Mouse (Mus musculus) testis, postnatal 14 days (tissue): ENCODE results near the gene Cux1.
A peak's percentile ranks its signal among the peaks of the same experiment; 100 is the strongest.

Experiments used
- DNase-seq: peaks from one replicate; pipeline ENCODE4 v3.0.0; 2021; ENCODE audit warnings: low spot score

Gene Cux1

DNA sequence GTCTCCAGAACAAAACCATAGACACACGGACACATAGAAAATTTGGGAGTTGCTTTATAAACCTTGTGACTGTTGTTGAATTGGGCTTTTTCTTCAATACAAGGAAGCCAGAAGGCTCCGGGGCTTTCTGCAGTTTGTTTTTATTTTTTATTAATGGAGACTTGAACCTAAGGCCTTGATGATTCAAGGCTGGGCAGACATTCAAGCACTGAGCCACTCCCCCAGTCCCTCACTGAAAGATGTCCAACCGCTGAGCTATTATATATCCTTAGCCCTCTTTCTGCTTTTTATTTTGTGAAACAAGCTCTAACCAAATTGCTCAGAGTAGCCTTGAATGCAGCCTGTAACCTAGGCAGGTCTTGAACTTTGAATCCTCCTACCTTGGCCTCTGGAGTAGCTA, 195.0 kb downstream of the Cux1 start:
- no peak for DNase-seq

DNA sequence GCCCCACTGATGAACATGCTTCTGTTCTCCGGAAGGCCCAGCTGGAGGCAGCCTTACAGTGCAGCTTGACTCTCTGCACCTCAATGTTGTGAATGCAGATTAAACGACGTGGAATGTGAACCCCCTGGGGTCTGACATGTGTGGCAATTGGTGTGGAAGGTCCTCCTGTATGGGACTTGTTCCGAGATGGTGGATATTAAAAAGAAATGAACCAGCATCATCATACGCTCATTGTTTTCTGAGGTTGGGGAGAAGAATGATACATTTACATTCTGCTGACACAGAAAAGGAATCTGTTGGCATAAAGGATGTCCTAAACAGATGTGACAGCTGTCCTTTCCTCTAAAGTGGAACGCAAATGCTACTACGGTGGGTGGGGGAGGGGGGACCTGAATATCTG, 203.9 kb downstream of the Cux1 start:
- DNase-seq: no peak

- no peak for DNase-seq
These were observed 204.6 kb downstream of the Cux1 start for GRCm38 (mm10) chr5:136362473-136363230.

DNA sequence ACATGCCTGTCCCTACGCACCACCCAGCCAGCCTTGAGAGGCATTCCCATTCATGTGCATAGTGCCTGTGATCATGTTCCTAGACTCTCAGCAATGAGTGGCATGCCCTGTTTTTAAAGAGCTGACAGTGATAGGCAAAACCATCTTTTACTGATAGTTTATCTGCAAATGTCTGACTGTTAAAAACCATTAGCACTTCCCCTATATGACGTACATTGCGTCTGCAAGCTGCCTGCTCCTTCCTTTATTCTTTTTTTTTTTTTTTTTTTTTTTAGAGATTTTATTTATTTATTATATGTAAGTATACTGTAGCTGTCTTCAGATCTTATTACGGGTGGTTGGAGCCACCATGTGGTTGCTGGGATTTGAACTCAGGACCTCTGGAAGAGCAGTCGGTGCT, 205.3 kb downstream of the Cux1 start:
- no peak for DNase-seq

DNA sequence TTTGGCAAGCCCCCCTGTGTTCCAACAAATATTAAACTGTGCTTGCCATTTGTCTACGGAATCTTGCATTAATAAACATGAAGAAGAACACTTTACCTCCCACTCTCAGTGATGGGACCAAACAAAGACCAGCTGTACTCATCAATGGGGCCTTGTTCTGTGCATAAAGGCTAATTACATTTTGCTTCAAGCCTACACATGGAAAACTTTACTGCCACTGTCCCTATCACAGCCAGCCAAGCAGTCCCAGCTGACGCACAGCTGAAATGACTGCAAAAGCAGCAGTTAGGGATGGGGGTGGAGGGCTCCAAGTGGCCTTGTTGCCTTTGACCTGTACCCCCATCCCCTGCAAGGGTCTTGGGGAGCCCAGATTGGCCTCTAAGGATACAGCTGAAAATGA, 210.1 kb downstream of the Cux1 start:
- no peak for DNase-seq

GRCm38 (mm10) chr5:136355583-136356126, 211.6 kb downstream of the Cux1 start:
- no peak for DNase-seq

DNA sequence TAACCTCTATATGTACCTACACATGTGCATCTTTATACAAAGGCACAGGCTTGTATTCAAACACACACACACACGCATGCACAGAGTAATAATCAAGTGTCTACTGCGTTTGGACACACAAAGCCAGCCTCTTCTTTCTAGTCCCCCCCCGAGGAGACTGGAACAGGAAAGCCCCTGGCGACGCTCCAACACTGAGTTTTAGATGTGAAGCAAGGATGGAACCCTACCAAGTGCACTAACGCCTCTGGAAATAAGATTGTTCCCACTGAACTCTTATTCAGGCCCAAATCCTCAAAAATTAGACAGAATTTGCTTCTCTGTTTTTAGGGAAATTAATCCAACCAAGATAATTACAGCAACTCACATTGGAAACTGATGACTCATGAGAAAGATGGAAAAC, 212.6 kb downstream of the Cux1 start:
- DNase-seq: no peak

GRCm38 (mm10) chr5:136353114-136353513, 214.2 kb downstream of the Cux1 start:
- DNase-seq: no peak

GRCm38 (mm10) chr5:136343156-136343890, 224.0 kb downstream of the Cux1 start:
- no peak for DNase-seq

DNA sequence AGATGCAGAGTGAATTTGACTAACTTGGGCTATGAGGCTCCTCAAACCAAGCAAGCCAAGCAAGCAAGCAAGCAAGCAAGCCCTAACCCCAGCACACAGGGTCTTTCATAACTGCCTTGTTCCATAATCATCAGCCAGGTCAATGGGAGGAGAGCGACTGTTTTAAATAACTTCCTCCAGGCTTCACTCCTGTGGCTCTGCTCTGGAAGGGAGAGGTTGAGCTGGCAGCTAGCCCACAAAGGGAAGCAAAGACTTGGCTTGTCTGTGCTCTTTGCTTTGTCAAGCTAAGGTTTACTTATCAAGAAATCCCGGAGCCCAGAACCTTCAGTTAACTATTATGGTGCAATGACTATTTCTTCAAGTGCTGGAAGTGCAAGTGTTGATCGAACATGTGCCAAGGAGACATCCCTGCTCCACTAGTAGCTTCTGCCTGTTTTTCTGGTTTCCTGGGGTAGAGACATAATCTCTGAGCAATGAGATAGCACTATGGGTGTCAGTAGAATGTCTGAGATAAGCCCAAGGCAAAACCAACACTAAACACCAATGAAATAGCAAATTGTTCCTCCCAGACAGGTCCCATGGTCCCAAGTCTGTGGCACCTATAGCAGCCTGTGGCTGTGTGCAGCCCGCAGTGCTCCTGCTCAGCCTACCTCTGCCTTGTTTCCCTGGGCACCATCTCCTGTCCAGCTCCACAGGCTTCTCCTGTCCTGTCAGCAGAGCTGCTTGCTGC, 230.3 kb downstream of the Cux1 start:
- DNase-seq: no peak

GRCm38 (mm10) chr5:136335681-136336080, 231.6 kb downstream of the Cux1 start:
- no peak for DNase-seq

- no peak for DNase-seq
These were observed 232.5 kb downstream of the Cux1 start for GRCm38 (mm10) chr5:136334780-136335179.

- DNase-seq: no peak
These were observed 233.2 kb downstream of the Cux1 start for GRCm38 (mm10) chr5:136334051-136334450.

- DNase-seq: no peak
These were observed 234.4 kb downstream of the Cux1 start for GRCm38 (mm10) chr5:136332786-136333462.

DNA sequence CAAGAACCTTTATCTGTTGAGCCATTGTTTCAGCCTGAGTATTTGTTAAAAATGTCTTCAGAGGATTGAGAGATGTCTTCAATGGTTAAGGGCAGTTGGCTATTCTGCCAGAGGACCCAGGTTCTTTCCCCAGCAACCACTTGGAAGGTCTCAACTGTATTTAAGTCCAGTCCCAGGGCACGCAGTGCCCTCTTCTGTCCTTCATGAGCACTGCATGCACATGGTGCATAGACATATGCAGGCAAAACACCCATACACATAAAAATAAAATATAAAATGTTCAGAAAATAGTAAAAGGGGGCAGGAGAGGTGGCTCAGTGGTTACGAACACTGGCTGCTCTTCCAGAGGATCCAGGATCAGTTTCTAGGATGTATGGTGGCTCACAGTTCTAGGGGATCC, 239.6 kb downstream of the Cux1 start:
- no peak for DNase-seq

DNA sequence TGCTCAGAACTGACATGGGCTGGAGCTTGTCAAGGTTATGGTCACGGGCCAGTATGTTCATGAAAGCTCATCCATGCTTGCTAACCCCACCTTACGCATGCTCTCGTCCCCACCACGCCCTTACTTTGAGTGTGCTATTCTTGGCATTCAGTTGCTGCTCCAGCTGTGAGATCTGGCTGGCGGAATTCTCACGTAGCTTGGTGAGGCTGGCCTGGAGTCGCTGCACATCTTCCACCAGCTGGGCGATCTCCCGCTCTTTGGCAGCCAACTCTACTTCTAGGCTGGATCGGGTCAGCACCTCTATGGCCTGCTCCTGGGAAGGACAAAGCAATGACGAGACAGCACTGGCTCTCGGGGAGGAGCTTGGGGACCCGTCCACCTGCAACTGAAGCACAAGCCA, 240.7 kb downstream of the Cux1 start:
- DNase-seq: no peak

DNA sequence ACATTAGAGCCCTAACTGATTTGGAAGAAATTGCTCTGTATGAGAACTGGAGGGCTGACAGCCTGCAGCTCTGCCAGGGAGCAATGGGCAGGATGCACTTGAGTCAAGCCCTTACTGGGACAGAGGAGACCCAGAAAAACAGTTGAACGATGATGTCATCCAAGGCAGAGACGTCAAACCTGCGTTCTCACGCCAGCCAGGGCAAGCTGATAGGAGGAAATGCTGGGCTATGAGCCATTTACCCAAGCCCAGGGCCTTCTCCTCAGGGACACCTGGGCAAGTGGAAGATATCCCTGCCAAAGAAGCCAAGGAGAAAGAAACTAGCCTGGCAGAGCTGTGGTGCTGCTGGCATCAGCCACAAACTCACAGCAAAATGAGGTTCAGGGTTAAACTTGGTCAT, 242.8 kb downstream of the Cux1 start:
- DNase-seq: peak; percentile 16

- DNase-seq: no peak
These were observed 245.9 kb downstream of the Cux1 start for GRCm38 (mm10) chr5:136321378-136321777.

DNA sequence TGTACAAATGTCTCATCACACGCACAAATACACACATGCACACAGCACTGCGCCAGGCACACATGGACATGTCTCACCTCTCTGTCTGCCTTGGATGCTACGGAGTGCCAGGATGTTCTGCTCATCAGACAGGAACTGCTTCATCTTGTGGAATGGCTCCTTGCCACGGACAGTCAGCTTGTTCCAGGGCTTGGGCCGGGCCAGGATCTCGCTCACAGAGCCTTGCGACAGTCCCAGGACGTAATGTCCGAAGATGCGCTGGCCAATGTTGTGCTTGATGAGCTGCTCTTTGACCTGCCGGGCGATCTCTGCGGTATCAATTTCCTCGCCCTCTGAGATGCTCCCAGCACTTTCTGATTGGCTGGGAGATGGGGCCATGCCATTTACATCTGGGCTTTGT, 254.7 kb downstream of the Cux1 start:
- peak; percentile 12 for DNase-seq

DNA sequence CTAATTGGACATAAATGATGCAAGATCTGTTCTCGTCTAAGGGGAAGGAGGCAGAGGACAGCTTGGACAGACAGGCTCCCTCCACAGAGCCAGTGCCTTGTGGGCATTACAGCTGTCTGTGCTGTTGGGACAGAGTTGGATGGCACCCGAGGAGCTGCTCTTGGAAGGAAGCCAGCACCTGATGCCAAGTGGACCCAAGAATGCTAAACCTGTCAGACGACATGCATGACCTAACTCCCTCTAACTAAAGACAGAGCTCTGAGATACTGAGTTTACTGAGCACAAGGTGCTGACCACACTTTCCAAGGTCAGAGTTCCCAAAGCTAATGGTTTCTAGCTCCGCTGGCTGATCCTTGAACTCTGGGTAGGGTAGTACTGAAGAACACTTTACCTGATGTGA, 255.1 kb downstream of the Cux1 start:
- peak; percentile 16 for DNase-seq

- DNase-seq: no peak
These were observed 261.0 kb downstream of the Cux1 start for GRCm38 (mm10) chr5:136306254-136306653.

- DNase-seq: no peak
These were observed 263.8 kb downstream of the Cux1 start for GRCm38 (mm10) chr5:136303409-136303983.
